Mouse (Mus musculus) heart, embryonic 16.5 days (tissue): ENCODE data around the gene Aff3. TPM values are rescaled to one million over a fixed set of nuclear protein-coding genes. Genes with fewer than 3 reads are reported as not detected.

Experiments used
- ATAC-seq: fragments of 200-750 bp; cut with Nextera tagmentation; replicated peaks from 2 replicates; pipeline ENCODE4 v1.8.0; 2017; ENCODE audit warnings: moderate number of reproducible peaks; ENCODE audit not compliant: insufficient read depth, low FRiP score; ENCODE audit errors: extremely low read depth
- H3K27ac ChIP-seq: fragments of 300-500 bp; sonication (generic); 2 replicates; pipeline ENCODE4 v1.5.1; 2014; ENCODE audit warnings: mild to moderate bottlenecking, low read length, control low read depth, moderate library complexity
- H3K27me3 ChIP-seq: fragments of 300-500 bp; sonication (generic); 2 replicates; pipeline ENCODE4 v1.6.1; 2014; ENCODE audit warnings: low read length, mixed read lengths; ENCODE audit not compliant: control insufficient read depth, insufficient read depth
- H3K36me3 ChIP-seq: fragments of 300-500 bp; sonication (generic); 2 replicates; pipeline ENCODE4 v1.6.1; 2014; ENCODE audit not compliant: control insufficient read depth, insufficient read depth
- H3K4me1 ChIP-seq: fragments of 300-500 bp; sonication (generic); 2 replicates; pipeline ENCODE4 v1.6.1; 2014; ENCODE audit warnings: low read length, mixed read lengths; ENCODE audit not compliant: control insufficient read depth, insufficient read depth
- H3K4me2 ChIP-seq: fragments of 300-500 bp; sonication (generic); 2 replicates; pipeline ENCODE4 v1.6.1; 2014; ENCODE audit warnings: low read depth, mild to moderate bottlenecking, control low read depth, low read length
- H3K4me3 ChIP-seq: fragments of 300-500 bp; sonication (generic); 2 replicates; pipeline ENCODE4 v1.5.1; 2014; ENCODE audit warnings: mild to moderate bottlenecking, control low read depth, low read length
- H3K9ac ChIP-seq: fragments of 300-500 bp; sonication (generic); 2 replicates; pipeline ENCODE4 v1.6.1; 2014; ENCODE audit warnings: low read length, control low read depth
- H3K9me3 ChIP-seq: fragments of 300-500 bp; sonication (generic); replicated peaks from 2 replicates; pipeline ENCODE4 v1.6.1; 2016; ENCODE audit warnings: low read length; ENCODE audit not compliant: control insufficient read depth
- WGBS: fragments of 180-500 bp; shearing (Covaris S2); extraction: QIAGEN DNeasy Blood & Tissue Kit; methylation state at CpG from one replicate; pipeline ENCODE4 v1.1.7; 2014; 5-methylcytosine and 5-hydroxymethylcytosine counted together
- polyA plus RNA-seq: library from polyadenylated mRNA; unstranded; fragments of >200 nt; fragmentation: Nextera tagmentation; extraction: Ambion mirVana; gene quantifications from 2 replicates; pipeline ENCODE4 v1.2.1, GENCODE M21; 2015

Gene Aff3
- polyA plus RNA-seq, 1 experiment from 2014 or later = 2.2 TPM

DNA sequence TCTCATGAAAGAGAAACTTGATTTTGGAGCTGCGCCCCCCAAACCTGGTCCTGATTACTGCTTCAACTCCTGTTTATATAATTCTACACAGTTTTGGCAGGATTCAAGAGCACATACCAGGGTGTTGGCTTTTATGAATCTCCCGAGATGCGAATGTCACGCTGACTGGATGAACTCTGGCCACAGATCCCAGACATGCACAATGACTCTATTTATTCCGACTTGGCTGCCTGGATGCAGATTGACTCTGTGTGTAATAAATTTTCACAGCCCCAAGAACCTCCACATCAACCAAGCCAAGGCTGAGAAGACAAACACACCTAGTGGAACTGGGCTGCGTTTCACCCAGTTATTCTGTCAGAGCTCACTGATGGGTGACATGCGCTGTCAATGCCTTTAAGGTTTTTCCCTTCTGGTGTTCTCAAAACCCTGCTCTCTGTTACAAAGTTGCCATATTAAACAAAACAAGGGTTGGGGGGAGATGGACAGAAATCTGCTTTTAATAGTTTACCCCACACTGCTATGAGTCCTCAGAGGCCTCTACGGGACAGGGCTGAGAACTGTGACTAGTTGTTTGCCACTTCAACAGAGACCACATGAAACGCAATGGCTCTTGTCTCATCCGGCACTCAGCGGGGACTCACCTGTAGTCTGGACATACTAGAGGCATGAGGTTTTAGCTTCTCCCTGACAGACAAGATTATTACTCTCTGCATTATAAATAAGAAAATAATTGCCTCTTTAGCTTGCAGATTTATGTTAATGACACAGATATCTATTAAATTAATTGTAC is 402.2 kb downstream of the Aff3 start:
- H3K27ac ChIP-seq = no peak overlapping the region
- ATAC-seq = no peak
- 74% methylated on average over 11 of the region's 11 CpGs for WGBS

DNA sequence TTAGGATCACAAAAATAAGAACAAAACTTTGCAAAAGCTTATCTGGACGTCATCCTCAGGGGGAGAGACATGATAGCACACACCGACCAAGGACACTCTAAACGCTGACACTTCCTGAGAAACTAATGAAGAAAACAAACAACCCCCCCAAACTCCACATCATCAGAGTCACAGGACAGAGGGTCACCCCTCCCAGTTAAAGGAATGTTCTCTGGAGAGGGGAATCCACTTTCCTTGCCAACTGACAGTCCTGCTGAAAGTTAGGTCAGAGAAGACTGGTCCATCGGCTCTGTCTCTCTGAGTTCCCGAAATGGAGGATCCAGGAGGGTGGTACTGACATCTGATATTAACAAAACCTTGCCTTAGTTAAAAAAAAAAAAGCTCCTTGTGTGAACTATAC is 403.7 kb downstream of the Aff3 start:
- no peak overlapping the region for H3K9ac ChIP-seq
- WGBS = 48% methylated on average over 5 of the region's 5 CpGs
- no peaks in the 10 kb centered on the region for H3K27me3 ChIP-seq
- no peak overlapping the region for H3K4me2 ChIP-seq
- peaks cover 3% of the 10 kb centered on the region; the same call in 1 of the 2 replicates for H3K9me3 ChIP-seq
- no peaks in the 10 kb centered on the region for H3K36me3 ChIP-seq
- ATAC-seq = no peak
- H3K4me3 ChIP-seq = no peak overlapping the region
- 0 out of 2 replicates have a peak, but pooled peaks cover 3% of the 10 kb centered on the region for H3K4me1 ChIP-seq
- no peak overlapping the region for H3K27ac ChIP-seq

More for the DNA sequence above, 402.2 kb downstream of the Aff3 start:
- no peaks in the 10 kb centered on the region for H3K27me3 ChIP-seq
- H3K4me3 ChIP-seq = no peak overlapping the region
- 0 out of 2 replicates have a peak, but pooled peaks cover 3% of the 10 kb centered on the region for H3K4me1 ChIP-seq
- no peak overlapping the region for H3K9ac ChIP-seq
- no peaks in the 10 kb centered on the region for H3K36me3 ChIP-seq
- H3K4me2 ChIP-seq = no peak overlapping the region
- H3K9me3 ChIP-seq = peaks cover 3% of the 10 kb centered on the region; the same call in 1 of the 2 replicates

DNA sequence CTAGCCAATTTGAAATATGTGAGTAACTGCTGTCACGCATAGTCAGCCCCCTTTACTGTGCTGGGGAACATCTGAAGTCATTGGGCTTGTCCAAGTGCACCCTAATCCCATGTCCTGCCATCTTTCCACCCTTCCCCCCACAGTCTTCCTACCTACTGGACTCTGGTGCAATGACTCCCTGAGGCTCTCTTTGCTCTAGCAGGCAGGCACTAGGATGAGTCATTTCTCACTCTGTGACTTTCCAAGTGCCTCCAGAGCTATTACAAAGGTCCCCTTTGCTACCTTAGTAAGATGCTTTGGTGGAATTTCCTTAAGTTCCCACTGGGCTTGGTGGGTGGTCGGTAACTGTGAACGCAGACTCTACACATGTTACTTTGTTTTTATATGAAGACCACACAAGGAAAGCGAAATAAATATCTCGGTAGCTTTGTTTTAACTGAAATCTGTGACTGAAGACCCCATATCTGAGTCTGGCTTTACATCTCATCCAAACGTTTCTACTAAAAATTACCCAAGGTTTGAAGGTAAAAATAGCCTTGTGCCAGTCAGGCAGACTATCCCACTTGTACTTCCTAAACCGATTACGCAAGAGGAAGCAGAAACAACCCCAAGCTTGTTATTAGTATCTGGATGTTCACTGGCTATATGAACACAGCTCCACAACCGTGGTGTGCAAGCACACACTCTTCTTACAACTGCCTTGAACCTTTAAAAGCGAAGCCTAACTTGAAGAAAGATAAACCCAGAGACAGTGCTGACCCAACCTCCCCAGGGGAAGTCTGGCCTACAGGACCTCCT is 405.0 kb downstream of the Aff3 start:
- Histone ChIP-seq H3K27ac (no peak overlapping the region), H3K4me3 (no peak overlapping the region), H3K27me3 (no peaks in the 10 kb centered on the region), H3K4me1 (0 out of 2 replicates have a peak, but pooled peaks cover 3% of the 10 kb centered on the region), H3K36me3 (no peaks in the 10 kb centered on the region), H3K9me3 (peaks cover 3% of the 10 kb centered on the region; the same call in 1 of the 2 replicates), H3K9ac (no peak overlapping the region), H3K4me2 (no peak overlapping the region)
- 69% methylated on average over 10 of the region's 10 CpGs for WGBS
- no peak for ATAC-seq

DNA sequence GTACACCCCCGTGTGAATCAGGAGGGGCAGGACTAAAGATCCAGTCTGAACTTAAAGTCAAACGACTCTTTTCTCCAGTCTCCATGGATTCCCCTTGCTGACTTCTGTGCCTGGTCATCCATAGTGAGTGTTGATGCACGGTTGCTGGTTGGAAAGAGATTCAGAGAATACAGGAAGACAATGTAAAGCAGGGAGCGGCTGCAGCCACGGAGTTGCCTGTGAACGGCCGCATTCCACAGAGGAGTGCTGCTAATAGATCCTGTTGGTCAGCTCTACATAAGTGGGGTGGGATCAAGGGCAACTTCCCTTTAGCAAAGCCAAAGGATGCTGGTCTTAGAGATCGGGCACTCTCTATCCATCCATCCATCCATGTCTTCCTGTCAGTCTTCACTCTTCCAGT is 410.3 kb downstream of the Aff3 start:
- Histone ChIP-seq H3K36me3 (no peaks in the 10 kb centered on the region), H3K9ac (no peak overlapping the region), H3K27me3 (no peaks in the 10 kb centered on the region), H3K4me1 (no peaks in the 10 kb centered on the region; the same call in 1 of the 2 replicates), H3K4me3 (no peak overlapping the region), H3K27ac (no peak overlapping the region), H3K9me3 (no peaks in the 10 kb centered on the region), H3K4me2 (no peak overlapping the region)
- ATAC-seq = no peak
- WGBS = 39% methylated on average over 8 of the region's 8 CpGs

DNA sequence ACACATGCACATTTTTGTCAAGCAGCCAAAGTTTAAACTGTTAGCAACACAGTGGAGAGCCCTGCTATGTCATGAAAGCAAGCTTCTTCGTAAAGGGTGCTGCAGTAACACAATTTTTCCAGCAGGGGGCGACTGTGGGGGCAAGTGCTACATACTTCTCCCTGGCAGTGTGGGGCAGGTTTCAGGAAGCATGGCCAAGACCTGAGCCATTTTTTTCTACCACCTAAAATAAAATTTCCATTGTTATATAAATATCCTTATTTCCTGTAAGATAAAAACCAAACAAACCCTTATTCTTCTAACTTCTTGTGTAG is 412.0 kb downstream of the Aff3 start:
- Histone ChIP-seq H3K9ac (no peak overlapping the region), H3K36me3 (no peaks in the 10 kb centered on the region), H3K4me2 (no peak overlapping the region), H3K4me1 (no peaks in the 10 kb centered on the region; the same call in 1 of the 2 replicates), H3K4me3 (no peak overlapping the region), H3K27ac (no peak overlapping the region), H3K9me3 (no peaks in the 10 kb centered on the region), H3K27me3 (no peaks in the 10 kb centered on the region)
- no peak for ATAC-seq
- WGBS = 31% methylated on average over 2 of the region's 2 CpGs

DNA sequence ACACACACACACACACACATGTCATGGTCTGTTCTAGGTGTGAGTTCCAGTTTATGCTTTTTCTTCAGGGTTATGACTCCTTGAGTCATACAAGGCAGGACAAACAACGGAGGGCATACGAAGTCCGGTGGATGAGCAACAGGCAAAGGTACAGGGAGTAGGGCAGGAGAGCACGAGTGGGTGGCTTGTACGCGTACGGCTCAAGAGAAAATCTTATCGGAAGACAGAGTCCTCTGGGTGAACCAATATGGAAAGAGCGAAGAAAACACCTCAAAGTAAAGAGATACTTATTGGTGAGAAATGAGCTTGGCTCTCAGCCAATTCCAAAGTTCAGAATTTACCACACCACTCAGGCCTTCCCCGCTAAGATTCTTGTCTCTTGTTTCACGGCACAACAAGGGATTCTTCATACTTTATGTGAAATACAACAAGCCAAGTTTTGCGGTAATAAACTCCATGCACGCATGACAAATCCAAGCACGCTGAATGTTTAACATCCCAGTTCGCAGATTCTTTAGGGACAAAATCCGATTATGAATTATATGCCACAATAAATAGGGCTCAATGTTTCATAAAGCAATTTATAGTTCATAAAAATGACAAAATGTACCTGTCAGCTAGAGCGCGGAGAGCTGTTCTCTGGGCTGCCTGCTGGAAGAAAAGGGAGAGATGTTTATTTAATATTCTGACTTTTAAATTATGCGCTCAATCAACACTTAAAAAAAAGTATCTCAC is 412.6 kb downstream of the Aff3 start:
- no peaks in the 10 kb centered on the region for H3K27me3 ChIP-seq
- H3K4me3 ChIP-seq = no peak overlapping the region
- H3K27ac ChIP-seq = no peak overlapping the region
- no peak overlapping the region for H3K4me2 ChIP-seq
- no peaks in the 10 kb centered on the region for H3K9me3 ChIP-seq
- 80% methylated on average over 19 of the region's 19 CpGs for WGBS
- H3K36me3 ChIP-seq = no peaks in the 10 kb centered on the region
- no peak overlapping the region for H3K9ac ChIP-seq
- H3K4me1 ChIP-seq = no peaks in the 10 kb centered on the region; the same call in 1 of the 2 replicates
- no peak for ATAC-seq

DNA sequence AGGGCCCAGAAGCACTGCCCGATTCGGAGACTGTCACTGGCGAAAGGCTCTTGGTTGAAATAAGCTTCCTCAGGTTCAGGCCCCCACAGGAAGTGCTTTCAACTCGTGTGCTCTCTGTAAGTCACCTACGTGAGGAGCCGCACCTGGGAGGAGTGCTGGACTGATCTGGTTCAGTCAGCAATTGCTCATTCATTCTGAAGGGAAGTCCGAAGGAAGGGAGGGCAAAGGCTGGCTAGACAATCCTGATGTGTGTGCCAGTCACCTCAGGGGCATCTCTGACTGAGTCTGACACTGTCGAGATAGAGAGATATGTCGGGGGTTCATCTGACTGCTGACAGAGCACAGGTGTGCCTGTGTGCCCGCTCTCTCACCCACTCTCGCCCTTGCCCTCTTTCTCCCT is 413.3 kb downstream of the Aff3 start:
- no peak overlapping the region for H3K9ac ChIP-seq
- no peak overlapping the region for H3K4me3 ChIP-seq
- no peak for ATAC-seq
- H3K4me2 ChIP-seq = no peak overlapping the region
- H3K27me3 ChIP-seq = no peaks in the 10 kb centered on the region
- H3K36me3 ChIP-seq = no peaks in the 10 kb centered on the region
- no peak overlapping the region for H3K27ac ChIP-seq
- WGBS = 84% methylated on average over 11 of the region's 11 CpGs
- no peaks in the 10 kb centered on the region for H3K9me3 ChIP-seq
- no peaks in the 10 kb centered on the region; the same call in 1 of the 2 replicates for H3K4me1 ChIP-seq

DNA sequence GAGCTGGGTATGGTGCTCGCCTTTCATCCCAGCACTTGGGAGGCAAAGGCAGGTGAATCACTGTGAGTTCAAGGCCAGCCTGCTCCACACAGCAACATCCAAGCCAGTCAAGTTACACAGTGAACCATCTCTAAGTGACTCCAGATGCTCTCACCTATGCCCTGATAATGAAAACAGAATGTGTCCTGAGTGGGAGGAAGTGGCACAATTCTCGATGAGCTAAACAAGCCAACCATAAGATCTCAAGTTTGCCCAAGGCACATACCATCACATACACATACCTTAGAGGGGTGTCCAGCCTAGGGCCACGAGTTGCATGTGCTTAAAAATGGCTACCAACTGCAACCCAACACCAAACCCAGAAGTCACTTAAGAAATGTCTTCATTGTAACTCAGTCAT is 414.5 kb downstream of the Aff3 start:
- WGBS = 80% methylated on average over 3 of the region's 3 CpGs
- H3K4me3 ChIP-seq = no peak overlapping the region
- H3K27ac ChIP-seq = no peak overlapping the region
- H3K4me2 ChIP-seq = no peak overlapping the region
- H3K36me3 ChIP-seq = no peaks in the 10 kb centered on the region
- H3K27me3 ChIP-seq = no peaks in the 10 kb centered on the region
- no peak overlapping the region for H3K9ac ChIP-seq
- no peaks in the 10 kb centered on the region; the same call in 1 of the 2 replicates for H3K4me1 ChIP-seq
- no peaks in the 10 kb centered on the region for H3K9me3 ChIP-seq
- no peak for ATAC-seq
